Comparison of ENCODE assay signal across 21 mouse cellular contexts in the genomic region with DNA sequence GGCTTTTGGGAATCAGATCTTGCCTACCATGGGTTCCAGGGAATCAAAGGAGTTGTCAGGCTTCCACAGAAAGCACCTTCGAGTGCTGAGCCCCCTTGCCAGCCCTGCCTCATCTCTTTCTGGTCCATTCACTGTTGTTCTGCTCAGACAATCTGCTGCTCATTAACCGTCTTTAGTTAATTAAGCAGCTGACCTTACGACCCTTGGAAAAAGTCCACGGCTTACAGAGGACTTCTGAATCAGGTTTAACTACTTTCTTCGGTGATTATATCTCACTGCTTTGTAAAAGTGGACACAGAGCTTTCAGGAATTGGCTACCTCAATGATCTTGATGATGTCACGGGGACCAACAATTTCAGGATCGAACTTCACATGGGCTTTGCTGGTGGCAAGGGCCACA. TPM values are rescaled to one million over a fixed set of nuclear protein-coding genes. Genes with fewer than 3 reads are reported as not detected.
"Had no signal": no experiment of that assay in that cellular context is flagged by ENCODE, and none has a peak within 500 bp of the region (broad histone marks: within the 10 kb centered on the region; RNA-seq: fewer than 3 reads in every experiment).

No protein-coding gene starts in this region.

- H3K4me3 ChIP-seq: limb, embryonic 12.5 days; limb, embryonic 15.5 days; midbrain, embryonic 12.5 days; stomach, embryonic 15.5 days had no signal

- H3K9ac ChIP-seq: limb, embryonic 12.5 days; limb, embryonic 15.5 days; liver, embryonic 14.5 days; liver, postnatal 0 days; lung, embryonic 14.5 days; midbrain, embryonic 12.5 days; stomach, embryonic 15.5 days had no signal

- H3K36me3 ChIP-seq: limb, embryonic 12.5 days; limb, embryonic 15.5 days; midbrain, embryonic 12.5 days had no signal

- DNase-seq: left cerebral cortex, postnatal 4 days; liver, postnatal 0 days; lung, embryonic 14.5 days; right cerebral cortex, postnatal 25 days; spleen, adult 18-20 months; thymus, postnatal 25 days had no signal

- H3K9me3 ChIP-seq: limb, embryonic 12.5 days; limb, embryonic 15.5 days; midbrain, embryonic 12.5 days; stomach, embryonic 15.5 days had no signal

- ATAC-seq: hindbrain, postnatal 0 days; inflammation-experienced regulatory T-cells, adult 6 months; intestine, embryonic 16.5 days; liver, postnatal 0 days; lung, postnatal 0 days had no signal

- H3K27me3 ChIP-seq: limb, embryonic 12.5 days; limb, embryonic 15.5 days; midbrain, embryonic 12.5 days; stomach, embryonic 15.5 days had no signal

- H3K27ac ChIP-seq: hindbrain, postnatal 0 days; limb, embryonic 12.5 days; limb, embryonic 15.5 days; liver, embryonic 14.5 days; macrophage; midbrain, embryonic 12.5 days; stomach, embryonic 15.5 days had no signal

- H3K4me2 ChIP-seq: limb, embryonic 12.5 days; limb, embryonic 15.5 days; liver, embryonic 11.5 days; lung, embryonic 14.5 days; midbrain, embryonic 12.5 days; stomach, embryonic 15.5 days had no signal

- H3K4me1 ChIP-seq: limb, embryonic 12.5 days; limb, embryonic 15.5 days; midbrain, embryonic 12.5 days; stomach, embryonic 15.5 days had no signal

RNA-seq across cellular contexts. Expression of a gene that starts 42.4 kb away (rescaled TPM):
- polyA plus RNA-seq: macrophage had no signal

RNA-seq across cellular contexts. Expression of a gene that starts 48.2 kb away (rescaled TPM):
- polyA plus RNA-seq: hindbrain, postnatal 0 days; inflammation-experienced regulatory T-cells, adult 6 months; intestine, embryonic 16.5 days; limb, embryonic 12.5 days; limb, embryonic 15.5 days; liver, embryonic 11.5 days; liver, embryonic 14.5 days; liver, postnatal 0 days; lung, embryonic 14.5 days; lung, postnatal 0 days; macrophage; midbrain, embryonic 12.5 days; midbrain, postnatal 0 days; neural tube, embryonic 11.5 days; neural tube, embryonic 14.5 days; stomach, embryonic 15.5 days; thymus, postnatal 0 days had no signal

RNA-seq across cellular contexts. Expression of a gene that starts 59.2 kb away (rescaled TPM):
- polyA plus RNA-seq: hindbrain, postnatal 0 days; inflammation-experienced regulatory T-cells, adult 6 months; intestine, embryonic 16.5 days; limb, embryonic 12.5 days; limb, embryonic 15.5 days; liver, embryonic 11.5 days; liver, embryonic 14.5 days; liver, postnatal 0 days; lung, embryonic 14.5 days; lung, postnatal 0 days; macrophage; midbrain, embryonic 12.5 days; midbrain, postnatal 0 days; neural tube, embryonic 11.5 days; neural tube, embryonic 14.5 days; stomach, embryonic 15.5 days had no signal
